Mouse (Mus musculus) inflammation-experienced regulatory T-cells, adult 6 months (primary cell): Measurements from ENCODE around the gene Gm1043. TPM values are rescaled to one million over a fixed set of nuclear protein-coding genes. Genes with fewer than 3 reads are reported as not detected.
A peak's percentile ranks its signal among the peaks of the same experiment; 100 is the strongest.

Source experiments
- ATAC-seq: one replicate; pipeline ENCODE4 v1.8.0; 2017
- polyA plus RNA-seq, 3 experiments: library from polyadenylated mRNA; unstranded; fragments of 100-300 nt; shearing (Covaris generic); gene quantifications; one replicate each; pipeline ENCODE4 v1.2.1; 2017

Gene Gm1043
- polyA plus RNA-seq, 3 experiments from 2014 or later, result 0.30 to 2.4 (median 2.2) TPM

- ATAC-seq, result no peak
These were observed 11.5 kb upstream of the Gm1043 start for GRCm38 (mm10) chr5:37073660-37074059.

DNA sequence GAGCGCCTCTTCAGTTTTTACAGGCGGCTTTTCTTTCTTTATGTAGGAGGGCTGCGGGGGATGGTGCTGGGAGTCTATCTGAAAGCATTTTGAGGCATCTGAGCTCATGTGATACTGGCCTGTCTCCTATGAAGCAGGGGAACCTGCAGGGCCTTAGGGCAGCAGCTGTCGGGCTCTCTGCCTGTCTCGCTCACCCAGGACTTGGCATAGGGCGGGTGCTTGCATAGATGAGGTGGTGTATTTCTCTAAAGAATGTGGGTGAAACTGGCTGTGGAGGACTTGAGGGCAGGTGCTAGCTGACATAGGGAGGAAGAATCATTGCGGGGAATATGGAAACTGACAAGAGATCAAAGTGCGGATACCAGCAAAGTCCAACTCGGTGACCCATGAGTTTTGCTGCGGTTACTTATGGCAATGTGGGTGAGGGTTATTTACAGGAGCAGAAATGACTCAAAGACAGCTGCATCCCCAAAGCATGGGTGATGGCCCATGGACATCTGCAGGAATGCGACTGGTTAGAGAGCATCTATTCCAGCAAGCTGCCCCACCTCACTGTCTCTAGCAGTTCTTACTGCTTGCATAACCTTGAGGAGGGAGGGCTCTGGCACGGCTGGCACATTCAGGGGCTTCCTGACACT, 8.4 kb upstream of the Gm1043 start:
- ATAC-seq, result no peak

GRCm38 (mm10) chr5:37077330-37077698, 7.9 kb upstream of the Gm1043 start:
- no peak for ATAC-seq

- ATAC-seq, result no peak
These were observed 5.7 kb upstream of the Gm1043 start for GRCm38 (mm10) chr5:37079484-37079883.

DNA sequence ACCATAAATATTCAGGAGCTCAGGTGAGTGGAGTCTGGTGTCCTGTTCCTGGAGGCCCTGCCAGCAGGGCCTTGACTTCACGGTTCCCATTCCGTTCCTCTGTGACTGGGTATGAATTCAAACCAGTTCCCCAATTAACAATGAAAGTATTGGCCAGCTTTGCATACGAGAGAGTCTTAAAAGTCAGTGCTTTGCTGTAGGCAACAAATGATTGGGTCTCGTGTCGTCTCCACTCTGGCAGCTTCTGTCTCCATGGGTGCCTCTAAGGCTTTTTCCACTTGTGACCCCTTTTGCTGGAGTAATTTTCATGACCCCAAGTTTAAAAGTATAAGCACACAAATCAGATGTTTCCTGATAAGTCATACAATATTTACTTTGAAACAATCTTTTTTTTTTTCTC, 4.6 kb upstream of the Gm1043 start:
- no peak for ATAC-seq

GRCm38 (mm10) chr5:37082420-37082819, 2.8 kb upstream of the Gm1043 start:
- no peak for ATAC-seq

DNA sequence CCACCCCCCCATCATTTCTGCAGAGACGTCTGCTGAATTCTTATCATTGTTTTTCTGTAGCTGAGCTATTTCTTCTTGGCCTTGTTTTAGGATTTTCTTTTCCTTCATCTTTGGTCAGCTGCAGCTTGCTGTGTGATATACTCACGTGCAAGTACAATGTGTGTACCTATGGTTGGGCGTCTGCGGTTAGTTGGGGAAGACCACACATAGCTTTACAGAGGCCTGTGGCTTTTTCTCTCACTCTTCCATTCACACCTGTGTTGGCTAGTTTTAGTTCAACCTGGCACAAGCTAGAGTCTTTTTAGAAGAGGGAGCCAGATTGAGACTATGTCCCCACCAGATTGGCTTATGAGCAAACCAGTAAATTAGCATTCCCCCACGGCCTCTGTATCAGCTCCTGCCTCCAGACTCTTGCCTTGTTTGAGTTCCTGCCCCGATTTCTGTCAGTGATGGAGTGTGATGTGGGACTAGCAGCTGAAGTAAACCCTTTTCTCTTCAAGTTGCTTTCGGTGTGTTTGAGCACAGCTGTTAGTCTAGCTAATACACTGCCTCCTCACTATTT, 1.9 kb upstream of the Gm1043 start:
- ATAC-seq, result peak; percentile 35

- no peak for ATAC-seq
These were observed 1.3 kb upstream of the Gm1043 start for GRCm38 (mm10) chr5:37083850-37084249.

GRCm38 (mm10) chr5:37085918-37086317, 748 bp downstream of the Gm1043 start:
- ATAC-seq, result no peak

- ATAC-seq, result no peak
These were observed 2.6 kb downstream of the Gm1043 start for GRCm38 (mm10) chr5:37087786-37088185.

GRCm38 (mm10) chr5:37088342-37089108, 3.4 kb downstream of the Gm1043 start:
- ATAC-seq, result no peak

DNA sequence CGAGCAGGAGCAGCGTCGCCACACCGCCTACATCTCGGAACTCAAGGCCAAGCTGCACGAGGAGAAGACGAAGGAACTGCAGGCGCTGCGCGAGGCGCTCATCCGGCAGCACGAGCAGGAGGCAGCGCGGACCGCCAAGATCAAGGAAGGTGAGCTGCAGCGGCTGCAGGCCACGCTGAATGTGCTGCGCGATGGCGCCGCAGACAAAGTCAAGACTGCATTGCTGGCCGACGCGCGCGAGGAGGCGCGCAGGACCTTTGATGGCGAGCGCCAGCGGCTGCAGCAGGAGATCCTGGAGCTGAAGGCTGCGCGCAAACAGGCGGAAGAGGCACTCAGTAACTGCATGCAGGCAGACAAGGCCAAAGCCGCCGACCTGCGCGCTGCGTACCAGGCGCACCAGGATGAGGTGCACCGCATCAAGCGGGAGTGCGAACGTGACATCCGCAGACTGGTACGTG, 6.0 kb downstream of the Gm1043 start:
- no peak for ATAC-seq

DNA sequence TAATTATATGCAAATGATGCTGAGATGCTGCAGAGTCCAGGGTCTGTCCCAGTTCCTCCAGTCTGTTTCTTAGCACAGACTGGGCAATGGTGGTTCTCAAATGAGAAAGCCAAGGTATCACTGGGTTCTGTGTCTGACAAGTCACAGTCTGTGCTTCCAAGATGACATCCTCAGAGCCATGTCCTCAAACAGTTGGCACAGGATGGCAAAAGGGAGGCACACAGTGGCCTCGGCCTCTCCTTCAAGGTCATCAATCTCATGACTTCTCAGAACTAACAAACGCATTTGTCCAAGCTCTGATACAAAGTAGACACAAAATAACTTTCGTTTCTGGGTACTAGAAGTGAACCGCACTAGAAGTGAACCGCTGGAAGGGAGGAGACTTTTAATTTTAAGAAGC, 9.8 kb downstream of the Gm1043 start:
- ATAC-seq, result no peak

DNA sequence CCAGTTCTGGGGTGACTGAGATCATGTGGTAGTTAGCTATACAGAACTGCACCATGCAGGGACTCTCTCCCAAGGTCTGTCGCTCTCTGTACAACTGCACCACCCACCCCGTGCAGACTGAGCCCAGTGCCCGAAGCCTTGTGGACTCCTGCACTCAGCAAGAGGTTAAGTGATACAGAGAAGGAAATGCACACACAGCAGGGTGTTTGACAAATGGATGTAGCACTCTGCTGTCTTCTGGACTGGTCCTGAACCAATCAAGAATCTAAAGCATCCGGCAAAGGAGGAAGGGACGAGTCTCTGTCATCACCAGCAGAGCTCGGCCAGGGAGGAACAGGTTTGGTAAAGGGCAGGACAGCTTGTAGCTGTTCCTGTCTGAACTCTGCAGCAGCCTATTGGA, 12.4 kb downstream of the Gm1043 start:
- ATAC-seq, result no peak

GRCm38 (mm10) chr5:37100813-37101212, 15.6 kb downstream of the Gm1043 start:
- no peak for ATAC-seq

DNA sequence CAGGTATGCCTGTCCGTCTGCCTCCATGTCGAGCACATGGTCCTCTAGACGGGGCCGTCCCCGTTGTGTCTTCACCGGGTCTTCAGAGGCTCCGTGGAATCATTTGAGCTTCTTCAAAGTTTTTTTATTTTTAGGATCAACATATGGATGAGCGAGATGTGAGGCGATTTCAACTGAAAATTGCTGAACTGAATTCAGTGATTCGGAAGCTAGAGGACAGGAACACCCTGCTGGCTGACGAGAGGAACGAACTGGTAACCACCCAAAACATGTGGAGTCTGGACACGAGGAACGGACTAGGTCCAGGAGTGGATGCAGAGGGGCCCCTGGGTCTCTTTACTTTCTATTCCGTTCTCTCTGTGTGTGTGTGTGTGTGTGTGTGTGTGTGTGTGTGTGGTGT, 16.5 kb downstream of the Gm1043 start:
- no peak for ATAC-seq

DNA sequence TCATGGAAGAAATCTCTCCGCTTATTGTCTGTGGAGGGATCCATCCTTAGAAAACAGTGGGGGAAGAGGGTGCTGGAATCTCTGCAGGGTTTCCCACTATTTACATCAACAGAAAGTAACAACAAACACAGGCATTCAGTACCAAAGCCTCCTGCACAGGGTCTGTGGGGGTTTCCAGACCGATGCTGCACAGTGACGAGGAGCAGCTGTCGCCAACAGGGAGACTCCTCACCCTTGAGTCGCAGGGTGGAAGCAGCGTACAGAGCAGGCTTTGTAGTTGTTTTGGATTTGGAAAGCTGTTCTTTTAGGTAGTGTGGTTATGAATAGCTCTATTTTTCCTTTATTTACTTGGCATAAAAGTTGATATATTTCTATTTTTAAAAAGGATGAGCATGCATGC, 16.9 kb downstream of the Gm1043 start:
- no peak for ATAC-seq

- ATAC-seq, result no peak
These were observed 20.6 kb downstream of the Gm1043 start for GRCm38 (mm10) chr5:37105531-37106456.

DNA sequence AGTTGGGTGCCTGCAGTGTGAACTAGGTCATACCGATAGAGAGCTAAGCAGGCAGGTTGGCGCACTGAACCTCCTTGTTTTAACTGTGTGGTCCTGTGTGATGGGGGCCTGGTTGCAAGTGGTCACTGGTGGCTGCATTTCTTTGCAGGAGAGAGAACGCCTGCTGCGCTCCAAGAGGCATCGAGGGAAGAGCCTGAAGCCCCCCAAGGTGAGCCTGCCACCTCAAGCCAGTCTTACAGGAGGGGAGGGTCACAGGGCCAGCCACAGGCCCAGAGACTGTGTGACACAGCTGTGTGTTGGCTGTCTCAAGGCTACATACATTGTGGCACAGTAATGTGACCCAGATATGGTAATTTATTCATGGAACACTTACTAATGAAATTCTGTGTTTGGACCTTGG, 21.9 kb downstream of the Gm1043 start:
- no peak for ATAC-seq

DNA sequence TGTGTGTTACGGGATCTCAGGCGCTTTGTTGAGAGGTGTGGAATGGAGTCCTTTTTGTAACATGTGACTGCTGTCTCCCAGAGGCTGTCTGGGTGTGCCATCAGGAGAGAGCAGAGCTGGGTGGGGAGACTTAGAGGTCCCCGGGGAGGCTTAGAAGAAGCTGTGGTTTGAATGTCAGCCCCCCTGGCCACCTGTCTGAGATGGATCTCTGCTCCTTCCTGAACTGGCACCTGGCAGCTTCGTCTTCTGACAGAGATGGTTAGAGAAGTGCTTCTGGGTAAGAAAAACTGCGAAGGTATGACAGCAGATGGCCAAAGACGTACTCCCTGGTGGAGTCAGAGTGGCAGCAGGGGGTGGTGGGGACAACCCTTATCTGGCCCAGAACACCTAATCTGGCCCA, 22.4 kb downstream of the Gm1043 start:
- ATAC-seq, result no peak

- ATAC-seq, result peak; percentile 88
These were observed 24.2 kb downstream of the Gm1043 start for GRCm38 (mm10) chr5:37109280-37109849.

- no peak for ATAC-seq
These were observed 27.2 kb downstream of the Gm1043 start for GRCm38 (mm10) chr5:37112389-37112788.

- no peak for ATAC-seq
These were observed 32.0 kb downstream of the Gm1043 start for GRCm38 (mm10) chr5:37117126-37117525.
